Mouse (Mus musculus): ENCODE results near the gene Dzip1l. TPM values are rescaled to one million over a fixed set of nuclear protein-coding genes. Genes with fewer than 3 reads are reported as not detected.

The Dzip1l gene
- polyA plus RNA-seq, 1 experiment from 2014 or later: 0.71 TPM

Other genes with a start within 250 kb of the Dzip1l start
- gene Mras, start 192.1 kb upstream of the Dzip1l start, polyA plus RNA-seq (2015; fragmentation: Nextera tagmentation; extraction: Ambion mirVana): 3.3 and 3.8 TPM in 2 replicates
- gene Nme9, start 178.0 kb upstream of the Dzip1l start, polyA plus RNA-seq (2015; fragmentation: Nextera tagmentation; extraction: Ambion mirVana): not detected in 2 replicates
- gene Armc8, start 60.6 kb upstream of the Dzip1l start, polyA plus RNA-seq (2015; fragmentation: Nextera tagmentation; extraction: Ambion mirVana): 8.3 and 8.9 TPM in 2 replicates
- 13.9 and 15.8 TPM in 2 replicates for gene Dbr1, start 53.7 kb upstream of the Dzip1l start, polyA plus RNA-seq (2015; fragmentation: Nextera tagmentation; extraction: Ambion mirVana)
- gene A4gnt, start 17.0 kb upstream of the Dzip1l start, polyA plus RNA-seq (2015; fragmentation: Nextera tagmentation; extraction: Ambion mirVana): not detected in 2 replicates
- 0.17 TPM in 1 of 2 replicates, not detected in the other for gene Cldn18, start 87.8 kb downstream of the Dzip1l start, polyA plus RNA-seq (2015; fragmentation: Nextera tagmentation; extraction: Ambion mirVana)
- not detected in 2 replicates for gene Sox14, start 246.7 kb downstream of the Dzip1l start, polyA plus RNA-seq (2015; fragmentation: Nextera tagmentation; extraction: Ambion mirVana)